Mouse (Mus musculus): Measurements from ENCODE around the gene Olfr1122.
"Not testable (repeated sequence)": the region's sequence is repeated elsewhere in the genome, so short reads cannot be mapped to it uniquely, and the experiment has no call there.

Gene Olfr1122

DNA sequence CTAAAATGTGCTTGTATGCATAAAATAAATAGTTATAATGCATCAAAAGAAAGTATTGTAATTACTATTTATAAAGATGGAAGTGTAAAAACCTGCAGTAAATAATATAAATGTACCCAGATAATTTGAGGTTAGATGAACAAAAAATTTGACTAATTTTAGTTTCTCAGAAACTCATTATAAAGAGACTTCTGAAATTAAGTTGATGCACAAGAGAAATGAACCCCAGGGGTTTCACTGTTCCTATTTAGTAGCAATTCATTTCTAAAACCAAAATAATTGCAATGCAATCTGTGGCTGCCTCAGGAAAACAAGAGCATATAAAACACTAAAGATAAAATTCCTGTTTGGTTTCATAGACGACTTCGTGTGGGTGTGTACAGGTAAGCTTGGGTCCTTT lies at the start of gene Olfr1122:
Gene Olfr1122, plus strand, starts transcription at position 301 of the 400 bp plus-strand sequence.
- DNase-seq (ENCODE audit: low read depth in 1 of 2, low spot score in 2 of 2): no peak

DNA sequence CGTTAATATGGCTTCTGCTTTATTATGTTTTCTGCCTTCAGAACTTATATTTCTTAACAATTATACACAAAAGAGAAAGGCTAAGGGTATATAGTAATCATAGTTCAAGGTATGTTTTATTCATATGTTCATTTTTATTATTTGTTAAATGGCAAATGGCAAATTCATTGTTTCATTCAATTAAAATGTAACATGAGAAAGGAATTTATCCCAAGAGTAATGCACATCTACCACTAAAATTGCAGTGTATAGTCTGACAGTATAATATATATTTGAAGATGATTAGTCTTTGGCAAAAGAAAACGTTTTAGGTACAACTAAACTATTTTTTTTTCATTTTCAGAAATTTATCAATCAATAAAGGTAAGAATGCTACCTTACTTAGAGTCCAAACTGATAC lies 31.1 kb upstream of the Olfr1122 start, which contains the start of gene Olfr1120:
Gene Olfr1120, plus strand, starts transcription at position 301 of the 400 bp plus-strand sequence.
- no peak for DNase-seq (ENCODE audit: low read depth in 1 of 2, low spot score in 2 of 2)

DNA sequence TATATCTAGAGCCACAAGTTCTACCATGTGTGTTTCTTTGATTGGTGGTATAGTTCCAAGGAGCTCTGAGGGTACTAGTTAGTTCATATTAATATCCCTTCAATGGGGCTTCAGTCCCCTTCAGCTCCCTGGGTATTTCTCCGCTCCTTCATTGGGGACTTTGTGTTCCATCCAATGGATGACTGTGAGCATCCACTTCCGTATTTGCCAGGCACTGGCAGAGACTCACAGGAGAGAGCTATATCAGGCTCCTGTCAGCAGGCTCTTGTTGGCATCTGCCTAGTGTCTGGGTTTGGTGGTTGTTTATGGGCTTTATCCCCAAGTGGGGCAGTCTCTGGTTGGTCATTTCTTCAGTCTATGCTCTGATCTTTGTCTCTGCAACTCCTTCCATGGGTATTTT lies 25.5 kb upstream of the Olfr1122 start:
- DNase-seq (ENCODE audit: low read depth in 1 of 2, low spot score in 2 of 2): not testable (repeated sequence)

DNA sequence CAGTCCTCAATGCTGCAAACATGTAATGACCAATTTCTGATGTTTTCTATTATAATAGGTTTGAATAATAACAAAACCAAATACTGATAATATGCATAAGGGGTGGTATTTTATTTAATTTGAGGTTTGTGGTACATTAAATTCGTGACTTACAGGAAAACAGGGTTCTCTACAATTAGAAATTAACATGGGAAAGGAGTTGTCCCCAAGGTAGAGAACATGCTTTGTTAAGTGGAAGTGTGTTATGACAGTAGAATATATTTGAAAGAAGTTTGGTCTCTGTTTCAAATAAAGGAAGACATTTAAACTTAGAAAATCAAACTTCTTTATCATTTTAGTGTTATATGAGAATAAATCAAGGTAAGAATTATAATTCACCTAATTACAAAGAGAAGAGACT lies 16.1 kb upstream of the Olfr1122 start, which contains the start of gene Olfr1121:
Gene Olfr1121, plus strand, starts transcription at position 301 of the 400 bp plus-strand sequence.
- DNase-seq (ENCODE audit: low read depth in 1 of 2, low spot score in 2 of 2): no peak

DNA sequence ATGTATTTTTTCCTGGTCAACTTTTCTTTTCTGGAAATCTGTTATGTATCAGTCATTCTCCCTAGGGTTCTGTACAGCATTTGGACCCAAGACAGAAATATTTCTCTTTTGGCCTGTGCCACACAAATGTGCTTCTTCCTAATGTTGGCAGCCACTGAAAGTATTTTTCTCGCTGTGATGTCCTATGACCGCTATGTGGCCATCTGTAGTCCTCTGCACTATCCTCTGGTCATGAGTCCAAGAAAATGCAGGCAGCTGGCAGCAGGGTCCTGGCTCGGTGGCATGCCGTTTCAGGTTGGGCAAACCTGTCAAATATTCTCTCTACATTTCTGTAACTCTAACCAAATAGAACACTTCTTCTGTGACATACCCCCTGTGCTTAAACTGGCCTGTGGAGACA lies 13.9 kb upstream of the Olfr1122 start:
- no peak for DNase-seq (ENCODE audit: low read depth in 1 of 2, low spot score in 2 of 2)

DNA sequence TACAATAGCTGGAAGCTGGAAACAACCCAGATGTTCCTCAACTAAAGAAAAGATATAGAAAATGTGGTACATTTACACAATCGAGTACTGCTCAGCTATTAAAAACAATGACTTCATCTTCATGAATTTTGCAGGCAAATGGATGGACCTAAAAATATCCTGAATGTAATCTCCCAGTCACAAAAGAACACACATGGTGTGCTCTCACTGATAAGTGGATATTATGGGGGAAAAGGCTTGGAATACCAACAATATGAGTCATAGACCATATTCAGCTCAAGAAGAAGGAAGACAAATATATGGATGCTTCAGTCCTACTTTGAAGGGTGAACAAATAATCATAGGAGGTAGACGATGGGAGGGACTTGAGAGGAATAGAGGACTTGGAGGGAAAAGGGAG lies 1.7 kb upstream of the Olfr1122 start:
- no peak for DNase-seq (ENCODE audit: low read depth in 1 of 2, low spot score in 2 of 2)

DNA sequence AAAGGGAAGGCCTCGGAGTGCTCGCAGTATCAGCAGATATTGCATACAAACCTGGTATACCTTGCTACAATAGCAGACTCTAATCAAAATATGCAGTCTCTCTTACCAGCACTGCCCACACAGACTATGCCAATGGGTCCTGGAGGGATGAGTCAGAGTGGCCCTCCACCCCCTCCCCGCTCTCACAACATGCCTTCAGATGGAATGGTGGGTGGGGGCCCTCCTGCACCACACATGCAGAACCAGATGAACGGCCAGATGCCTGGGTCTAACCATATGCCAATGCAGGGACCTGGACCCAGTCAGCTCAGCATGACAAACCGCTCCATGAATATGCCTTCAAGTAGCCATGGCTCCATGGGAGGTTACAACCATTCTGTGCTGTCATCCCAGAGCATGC lies 8.0 kb downstream of the Olfr1122 start:
- DNase-seq (ENCODE audit: low read depth in 1 of 2, low spot score in 2 of 2): not testable (repeated sequence)

DNA sequence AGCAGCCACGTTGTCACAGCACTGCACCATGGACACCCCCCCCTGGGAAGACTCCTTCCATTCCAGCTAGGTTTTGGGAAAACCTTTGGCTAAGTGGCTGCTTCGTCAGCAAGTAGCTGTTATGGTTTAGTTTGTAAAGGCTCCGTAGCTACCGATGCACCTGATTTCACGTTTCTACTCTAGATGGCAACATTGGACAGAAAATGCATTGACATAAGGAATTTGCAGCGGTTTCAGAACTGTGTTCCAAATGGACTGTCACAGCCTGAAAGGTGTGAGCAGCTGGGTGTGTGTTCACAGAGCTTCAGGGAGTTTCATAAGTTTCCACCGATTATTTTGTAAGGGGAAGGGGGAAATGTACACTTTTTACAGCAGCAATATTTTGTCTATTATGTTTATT lies 9.0 kb downstream of the Olfr1122 start:
- DNase-seq (ENCODE audit: low read depth in 1 of 2, low spot score in 2 of 2): not testable (repeated sequence)

DNA sequence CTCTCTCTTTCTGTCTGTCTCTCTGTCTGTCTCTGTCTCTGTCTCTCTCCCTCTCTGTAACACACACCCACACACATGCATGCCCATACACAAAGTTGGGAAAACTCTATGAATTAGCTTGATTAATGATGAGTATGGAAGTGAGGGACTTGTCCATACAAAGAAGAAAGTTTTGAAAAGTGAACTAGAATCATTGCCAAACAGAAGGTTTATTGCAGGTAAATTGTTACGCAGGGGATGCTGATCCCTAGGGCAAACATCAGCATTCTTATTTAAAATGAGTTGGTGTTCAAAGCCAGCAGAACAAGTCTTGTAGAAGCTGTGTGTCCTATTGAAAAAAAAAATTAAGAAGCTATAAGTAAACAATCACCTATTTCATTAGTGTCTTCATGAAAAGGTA lies 30.7 kb downstream of the Olfr1122 start, which contains the start of gene Olfr1123:
Gene Olfr1123, plus strand, starts transcription at position 301 of the 400 bp plus-strand sequence.
- DNase-seq (ENCODE audit: low read depth in 1 of 2, low spot score in 2 of 2): no peak

DNA sequence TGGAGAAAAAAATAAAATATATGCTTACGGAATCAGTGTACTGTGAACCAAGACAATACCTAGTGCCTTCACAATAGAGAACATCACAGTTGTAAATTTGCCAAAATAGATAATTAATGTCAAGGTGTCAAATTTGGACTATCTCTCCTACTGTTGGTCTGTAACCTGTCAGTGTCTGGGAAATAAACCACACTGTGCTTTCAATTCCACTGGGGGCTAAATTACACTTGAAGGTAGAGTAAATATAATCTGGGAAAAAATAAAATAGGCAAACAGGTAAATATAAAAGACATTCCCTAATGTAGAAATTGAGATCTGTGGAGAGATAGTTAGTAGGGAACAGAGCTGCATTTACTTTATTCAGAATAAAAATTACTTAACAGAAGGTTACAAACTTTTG lies 44.3 kb downstream of the Olfr1122 start, which contains the start of gene Olfr1124:
Gene Olfr1124, plus strand, starts transcription at position 301 of the 400 bp plus-strand sequence.
- no peak for DNase-seq (ENCODE audit: low read depth in 1 of 2, low spot score in 2 of 2)

DNA sequence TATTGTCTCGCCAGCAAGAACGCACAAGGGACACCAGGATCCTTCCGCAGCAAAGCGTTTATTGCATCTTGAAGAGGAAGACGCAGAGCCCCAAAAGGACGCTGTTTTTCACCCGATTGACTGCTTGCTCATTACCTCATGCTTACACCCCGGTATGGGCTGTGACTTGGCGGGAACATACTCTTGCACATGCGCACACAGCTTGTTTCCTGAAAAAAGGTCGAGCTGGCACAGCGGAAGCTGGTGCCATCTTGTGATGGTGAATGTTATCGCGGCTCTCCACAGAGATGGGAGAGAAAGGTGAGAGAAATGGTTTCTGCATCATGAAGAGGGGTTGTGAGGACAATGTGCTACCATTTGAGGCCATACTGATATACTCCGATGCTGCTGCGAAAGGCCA lies 52.1 kb downstream of the Olfr1122 start:
- DNase-seq (ENCODE audit: low read depth in 1 of 2, low spot score in 2 of 2): no peak
